Mouse (Mus musculus): ENCODE data around the gene Cartpt. TPM values are rescaled to one million over a fixed set of nuclear protein-coding genes. Genes with fewer than 3 reads are reported as not detected.
A peak's percentile ranks its signal among the peaks of the same experiment; 100 is the strongest.

Cartpt gene
- polyA plus RNA-seq, 1 experiment from 2014 or later = 31.1 TPM

- WGBS = 49% methylated on average over 4 of the region's 4 CpGs
- H3K27me3 ChIP-seq (ENCODE audit: insufficient read depth, poor library complexity, severe bottlenecking) = no peaks in the 10 kb centered on the region
- no peaks in the 10 kb centered on the region for H3K9me3 ChIP-seq
- H3K27ac ChIP-seq = no peak overlapping the region
- no peak for DNase-seq (ENCODE audit: low spot score)
- H3K36me3 ChIP-seq = no peaks in the 10 kb centered on the region
- no peak overlapping the region for H3K4me3 ChIP-seq
- H3K4me1 ChIP-seq (replicated peaks) = peaks cover 6% of the 10 kb centered on the region; the same call in 1 of the 2 replicates
Observed at GRCm38 (mm10) chr13:99851026-99851425, 49.9 kb downstream of the Cartpt start.

- Histone ChIP-seq H3K27ac (no peak overlapping the region), H3K9me3 (no peaks in the 10 kb centered on the region), H3K4me1 (replicated peaks) (peaks cover 6% of the 10 kb centered on the region; the same call in 1 of the 2 replicates), H3K4me3 (no peak overlapping the region), H3K27me3 (ENCODE audit: insufficient read depth, poor library complexity, severe bottlenecking) (no peaks in the 10 kb centered on the region), H3K36me3 (no peaks in the 10 kb centered on the region)
- DNase-seq (ENCODE audit: low spot score) = peak; percentile 42
- 36% methylated on average over 15 of the region's 15 CpGs for WGBS
Observed at GRCm38 (mm10) chr13:99849597-99849996, 51.3 kb downstream of the Cartpt start.

Other genes with a start within 250 kb of the Cartpt start
- gene Mccc2, start 114.5 kb upstream of the Cartpt start, polyA plus RNA-seq (2016; fragmentation: Nextera tagmentation; extraction: Ambion mirVana) = 33.9 and 36.0 TPM in 2 replicates
- 19.3 and 26.2 TPM in 2 replicates for gene Bdp1, start 203.0 kb upstream of the Cartpt start, polyA plus RNA-seq (2016; fragmentation: Nextera tagmentation; extraction: Ambion mirVana)
- gene Serf1, start 206.9 kb upstream of the Cartpt start, polyA plus RNA-seq (2016; fragmentation: Nextera tagmentation; extraction: Ambion mirVana) = 156 and 208 TPM in 2 replicates
- 86.9 and 88.0 TPM in 2 replicates for gene Smn1, start 223.8 kb upstream of the Cartpt start, polyA plus RNA-seq (2016; fragmentation: Nextera tagmentation; extraction: Ambion mirVana)